Mouse (Mus musculus) heart, embryonic 16.5 days (tissue): ENCODE data around the gene Dmrtc2. TPM values are rescaled to one million over a fixed set of nuclear protein-coding genes. Genes with fewer than 3 reads are reported as not detected.

Source experiments
- polyA plus RNA-seq: library from polyadenylated mRNA; unstranded; fragments of >200 nt; fragmentation: Nextera tagmentation; extraction: Ambion mirVana; gene quantifications from 2 replicates; pipeline ENCODE4 v1.2.1, GENCODE M21; 2015

The Dmrtc2 gene
- polyA plus RNA-seq, 1 experiment from 2014 or later = not detected

Other genes with a start within 250 kb of the Dmrtc2 start
- gene Lypd3, start 233.5 kb upstream of the Dmrtc2 start, polyA plus RNA-seq = 0.08 TPM in 1 of 2 replicates, not detected in the other
- not detected in 2 replicates for gene Tex101, start 193.4 kb upstream of the Dmrtc2 start, polyA plus RNA-seq
- gene BC049730, start 160.8 kb upstream of the Dmrtc2 start, polyA plus RNA-seq = not detected in 2 replicates
- gene Gm4763, start 143.1 kb upstream of the Dmrtc2 start, polyA plus RNA-seq = not detected in 2 replicates
- gene Cd177, start 109.7 kb upstream of the Dmrtc2 start, polyA plus RNA-seq = 0.25 and 0.30 TPM in 2 replicates
- gene Ceacam10, start 92.9 kb upstream of the Dmrtc2 start, polyA plus RNA-seq = 0.22 TPM in 1 of 2 replicates, not detected in the other
- gene Gm9844, start 7.8 kb upstream of the Dmrtc2 start, polyA plus RNA-seq = 4.7 and 20.8 TPM in 2 replicates
- not detected in 2 replicates for gene Lypd4, start 116 bp upstream of the Dmrtc2 start, polyA plus RNA-seq
- 1,139 and 1,152 TPM in 2 replicates for gene Rps19, start 14.3 kb downstream of the Dmrtc2 start, polyA plus RNA-seq
- 0.36 and 0.38 TPM in 2 replicates for gene Cd79a, start 27.3 kb downstream of the Dmrtc2 start, polyA plus RNA-seq
- gene Arhgef1, start 32.9 kb downstream of the Dmrtc2 start, polyA plus RNA-seq = 75.4 and 80.9 TPM in 2 replicates
- gene Gm4881, start 74.4 kb downstream of the Dmrtc2 start, polyA plus RNA-seq = not detected in 2 replicates
- gene Rabac1, start 102.7 kb downstream of the Dmrtc2 start, polyA plus RNA-seq = 270 and 275 TPM in 2 replicates
- gene Atp1a3, start 135.9 kb downstream of the Dmrtc2 start, polyA plus RNA-seq = 0.32 and 0.66 TPM in 2 replicates
- gene Grik5, start 202.3 kb downstream of the Dmrtc2 start, polyA plus RNA-seq = 2.3 and 3.0 TPM in 2 replicates
- gene Zfp574, start 202.5 kb downstream of the Dmrtc2 start, polyA plus RNA-seq = 19.6 and 19.7 TPM in 2 replicates